Mouse (Mus musculus): Measurements from ENCODE around the gene U2af1. TPM values are rescaled to one million over a fixed set of nuclear protein-coding genes. Genes with fewer than 3 reads are reported as not detected.

Gene U2af1
- 47.1 and 53.1 TPM in 2 replicates for polyA plus RNA-seq (2021; fragmentation: Nextera tagmentation)
- long read RNA-seq, experiment 1, transcript U2af1-201 (8 exons, 1,046 nt), result major isoform, 14 of 27 reads
- long read RNA-seq, experiment 1, partial matches to known transcripts, result 2 of 27 reads
- long read RNA-seq, experiment 1, other reads (novel, unspliced or antisense), result 3 of 27 reads
- long read RNA-seq, experiment 2, transcript U2af1-201 (8 exons, 1,046 nt), result major isoform, 30 of 45 reads
- long read RNA-seq, experiment 2, transcript U2af1-202 (8 exons, 923 nt), result minor isoform, 6 of 45 reads
- long read RNA-seq, experiment 2, partial matches to known transcripts, result 0 of 45 reads
- long read RNA-seq, experiment 2, other reads (novel, unspliced or antisense), result 3 of 45 reads

GRCm38 (mm10) chr17:31658468-31659185 lies at the start of gene U2af1:
Gene U2af1, minus strand, starts transcription at chr17:31658892.

GRCm38 (mm10) chr17:31677507-31677906 lies 18.8 kb upstream of the U2af1 start, which contains the start of gene Cryaa:
Gene Cryaa, plus strand, starts transcription at chr17:31677807.

GRCm38 (mm10) chr17:31636942-31637811 lies 21.5 kb downstream of the U2af1 start, which contains the start of gene Cbs:
Gene Cbs, minus strand, starts transcription at chr17:31637238.

Other genes with a start within 250 kb of the U2af1 start
- gene Wdr4, start 138.9 kb downstream of the U2af1 start, polyA plus RNA-seq (2021; fragmentation: Nextera tagmentation), result 16.3 and 20.6 TPM in 2 replicates
- 722 and 811 TPM in 2 replicates for gene Ndufv3, start 138.8 kb downstream of the U2af1 start, polyA plus RNA-seq (2021; fragmentation: Nextera tagmentation)
- 5.3 and 6.9 TPM in 2 replicates for gene Pknox1, start 94.2 kb downstream of the U2af1 start, polyA plus RNA-seq (2021; fragmentation: Nextera tagmentation)
- gene Cbs, start 21.7 kb downstream of the U2af1 start, polyA plus RNA-seq (2021; fragmentation: Nextera tagmentation), result 16.7 and 30.7 TPM in 2 replicates
- gene Cryaa, start 18.9 kb upstream of the U2af1 start, polyA plus RNA-seq (2021; fragmentation: Nextera tagmentation), result 0.23 TPM in 1 of 2 replicates, not detected in the other
- 0.83 and 10.2 TPM in 2 replicates for gene Sik1, start 196.9 kb upstream of the U2af1 start, polyA plus RNA-seq (2021; fragmentation: Nextera tagmentation)